Comparison of ENCODE assay signal across 8 mouse cellular contexts in the genomic region with DNA sequence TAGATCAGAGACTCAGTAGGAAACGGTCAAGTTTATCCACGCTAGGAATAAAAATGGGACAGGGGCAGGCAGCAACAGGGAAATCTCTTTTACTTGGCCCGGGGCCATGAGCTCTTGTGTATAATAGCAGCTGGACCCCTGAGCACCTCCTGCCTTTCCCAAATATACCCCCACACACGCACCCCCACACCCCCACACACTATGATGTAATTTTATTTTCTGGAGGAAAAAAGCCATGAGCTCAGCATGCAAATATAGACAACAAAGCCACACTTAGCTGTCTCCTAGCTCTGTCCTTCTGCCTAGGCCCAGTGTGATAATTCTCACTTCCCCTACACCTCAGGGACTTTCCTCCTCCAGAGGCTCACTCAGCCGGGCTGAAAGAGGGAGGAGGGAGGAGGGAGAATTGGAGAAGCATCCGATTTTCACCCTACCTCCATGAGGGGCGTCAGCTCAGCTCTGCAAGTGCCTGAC. TPM values are rescaled to one million over a fixed set of nuclear protein-coding genes. Genes with fewer than 3 reads are reported as not detected.
DNase-seq lines count a peak whose midpoint lies in the region; ATAC-seq and TF ChIP-seq lines count a peak whose summit lies in the region.

No protein-coding gene starts in this region.

- peaks cover 52% of the 10 kb centered on the region for H3K4me1 ChIP-seq in heart, embryonic 10.5 days
- H3K4me1 ChIP-seq in MEL (ENCODE audit: control insufficient read depth in 1 of 2, insufficient read depth in 2 of 2, low read length in 2 of 2), result peaks cover 3 to 14% of the 10 kb centered on the region in 2 experiments
- H3K4me1 ChIP-seq in embryonic facial prominence, embryonic 13.5 days, result peaks cover 52% of the 10 kb centered on the region
- H3K4me1 ChIP-seq in hindbrain, postnatal 0 days (ENCODE audit: insufficient read depth, low read length), result peaks cover 41% of the 10 kb centered on the region
- peaks cover 51% of the 10 kb centered on the region for H3K4me1 ChIP-seq in midbrain, embryonic 12.5 days

- no peaks in the 10 kb centered on the region for H3K79me2 ChIP-seq in MEL (ENCODE audit: control insufficient read depth, insufficient read depth, low read length, poor library complexity)

- H3K9me3 ChIP-seq in heart, embryonic 10.5 days, result no peaks in the 10 kb centered on the region
- H3K9me3 ChIP-seq in MEL (replicated peaks; ENCODE audit: insufficient read depth, low read length), result no peaks in the 10 kb centered on the region
- no peaks in the 10 kb centered on the region for H3K9me3 ChIP-seq in embryonic facial prominence, embryonic 13.5 days
- H3K9me3 ChIP-seq in hindbrain, postnatal 0 days (ENCODE audit: low read length), result no peaks in the 10 kb centered on the region
- no peaks in the 10 kb centered on the region for H3K9me3 ChIP-seq in midbrain, embryonic 12.5 days

- intact Hi-C loops in heart, postnatal 14 days (cut with DNase I), result no loop called here

- TF ChIP-seq RAD21 in MEL (IDR thresholded peaks at IDR 0.05; ENCODE audit: low read depth, low read length), result no peak

- peak overlapping the region; percentile 25; the same call in 1 of the 2 replicates for H3K9ac ChIP-seq in MEL (ENCODE audit: control insufficient read depth, low read depth, low read length, poor library complexity, severe bottlenecking)
- peak overlapping the region; percentile 90 for H3K9ac ChIP-seq in embryonic facial prominence, embryonic 13.5 days
- H3K9ac ChIP-seq in hindbrain, postnatal 0 days (replicated peaks; ENCODE audit: low read length), result peak overlapping the region; percentile 95; the same call in 1 of the 2 replicates
- H3K9ac ChIP-seq in midbrain, embryonic 12.5 days (replicated peaks), result no peak overlapping the region

- peaks cover 8% of the 10 kb centered on the region; the same call in 1 of the 2 replicates for H3K36me3 ChIP-seq in heart, embryonic 10.5 days
- no peaks in the 10 kb centered on the region for H3K36me3 ChIP-seq in MEL (ENCODE audit: control insufficient read depth in 1 of 2, insufficient read depth in 2 of 2, low read length in 2 of 2)
- H3K36me3 ChIP-seq in embryonic facial prominence, embryonic 13.5 days, result peaks cover 5% of the 10 kb centered on the region
- H3K36me3 ChIP-seq in hindbrain, postnatal 0 days (ENCODE audit: insufficient read depth, low read length), result no peaks in the 10 kb centered on the region
- no peaks in the 10 kb centered on the region for H3K36me3 ChIP-seq in midbrain, embryonic 12.5 days

- no peak for ATAC-seq in embryonic facial prominence, embryonic 13.5 days (ENCODE audit: insufficient number of reproducible peaks, insufficient read depth, low FRiP score, low TSS enrichment, low read depth)
- peak; percentile 4 for ATAC-seq in hindbrain, postnatal 0 days
- no peak for ATAC-seq in midbrain, embryonic 12.5 days (ENCODE audit: low FRiP score, low read depth)

- H3K27me3 ChIP-seq in heart, embryonic 10.5 days (ENCODE audit: insufficient read depth, poor library complexity, severe bottlenecking), result no peaks in the 10 kb centered on the region
- no peaks in the 10 kb centered on the region for H3K27me3 ChIP-seq in MEL (ENCODE audit: control insufficient read depth in 1 of 2, insufficient read depth in 2 of 2, low read length in 2 of 2)
- H3K27me3 ChIP-seq in embryonic facial prominence, embryonic 13.5 days, result no peaks in the 10 kb centered on the region
- no peaks in the 10 kb centered on the region for H3K27me3 ChIP-seq in hindbrain, postnatal 0 days (ENCODE audit: insufficient read depth, low read length)
- H3K27me3 ChIP-seq in midbrain, embryonic 12.5 days, result no peaks in the 10 kb centered on the region

- TF ChIP-seq CTCF in MEL (IDR thresholded peaks at IDR 0.05 in 2 of 3, conservative IDR thresholded peaks at IDR 0.05 in 1 of 3; ENCODE audit: control insufficient read depth in 1 of 3, insufficient read depth in 1 of 3, low read depth in 2 of 3, low read length in 3 of 3, poor library complexity in 1 of 3, severe bottlenecking in 1 of 3), result no peak
- TF ChIP-seq CTCF in hindbrain, postnatal 0 days (IDR thresholded peaks at IDR 0.05; ENCODE audit: low read depth), result no peak

- H3K27ac ChIP-seq in heart, embryonic 10.5 days, result peak overlapping the region; percentile 92
- H3K27ac ChIP-seq in MEL (ENCODE audit: control insufficient read depth, low read depth, low read length), result no peak overlapping the region
- H3K27ac ChIP-seq in embryonic facial prominence, embryonic 13.5 days, result peak overlapping the region; percentile 81; the same call in 1 of the 2 replicates
- peak overlapping the region; percentile 98 for H3K27ac ChIP-seq in hindbrain, postnatal 0 days
- peak overlapping the region; percentile 95 for H3K27ac ChIP-seq in midbrain, embryonic 12.5 days (replicated peaks)

- H3K4me3 ChIP-seq in heart, embryonic 10.5 days, result peak overlapping the region; percentile 74
- no peak overlapping the region for H3K4me3 ChIP-seq in MEL (ENCODE audit: control insufficient read depth in 1 of 2, insufficient read depth in 1 of 2, low read depth in 2 of 2, low read length in 2 of 2)
- H3K4me3 ChIP-seq in embryonic facial prominence, embryonic 13.5 days, result peak overlapping the region; percentile 70
- peak overlapping the region; percentile 77 for H3K4me3 ChIP-seq in hindbrain, postnatal 0 days (ENCODE audit: low read length)
- H3K4me3 ChIP-seq in midbrain, embryonic 12.5 days, result peak overlapping the region; percentile 73; the same call in 1 of the 2 replicates

- no peak for DNase-seq in heart, embryonic 10.5 days (ENCODE audit: low spot score)
- DNase-seq in heart, postnatal 14 days, result no peak
- DNase-seq in MEL (ENCODE audit: low read depth, low spot score), result peak; percentile 31
- DNase-seq in hindbrain, postnatal 0 days (ENCODE audit: low spot score), result peak; percentile 57
- no peak for DNase-seq in c-Kit-positive CD71-positive TER-119-positive erythroid progenitor cells, embryonic 14.5 days (ENCODE audit: low spot score)
- DNase-seq in urinary bladder, adult 18-20 months (ENCODE audit: low spot score in 2 of 2), result no peak

- WGBS in heart, embryonic 10.5 days, result 23% methylated on average over 7 of the region's 7 CpGs
- 27% methylated on average over 7 of the region's 7 CpGs for WGBS in embryonic facial prominence, embryonic 13.5 days
- 10% methylated on average over 7 of the region's 7 CpGs for WGBS in hindbrain, postnatal 0 days
- 11% methylated on average over 7 of the region's 7 CpGs for WGBS in midbrain, embryonic 12.5 days

- TF ChIP-seq EP300 in MEL (IDR thresholded peaks at IDR 0.05; ENCODE audit: low read depth in 1 of 2, low read length in 2 of 2), result no peak

- TF ChIP-seq POLR2A in MEL (IDR thresholded peaks at IDR 0.05; ENCODE audit: control insufficient read depth in 1 of 2, insufficient read depth in 1 of 2, low read depth in 1 of 2, low read length in 2 of 2, poor library complexity in 1 of 2), result no peak

- peak overlapping the region; percentile 82 for H3K4me2 ChIP-seq in embryonic facial prominence, embryonic 13.5 days
- peak overlapping the region; percentile 95 for H3K4me2 ChIP-seq in hindbrain, postnatal 0 days (ENCODE audit: low read depth, low read length)
- H3K4me2 ChIP-seq in midbrain, embryonic 12.5 days (replicated peaks), result peak overlapping the region; percentile 95

RNA-seq across cellular contexts. Expression of a gene that starts 0.5 kb away (rescaled TPM):
- 115 and 152 TPM in 2 replicates for polyA plus RNA-seq in heart, embryonic 10.5 days (2016; fragmentation: Nextera tagmentation; extraction: Ambion mirVana)
- 10 to 100 TPM; 71.1 to 77.7 TPM for total RNA-seq in heart, postnatal 14 days (2021)
- total RNA-seq in MEL (2012; rRNA removed), result 2.4 and 3.0 TPM in 2 replicates
- polyA plus RNA-seq in MEL (2012; ENCODE audit: insufficient read depth in 1 of 2, insufficient read length in 2 of 2, low read depth in 1 of 2, low replicate concordance in 2 of 2, missing spikeins in 1 of 2), result 1 to 10 TPM in 1 of 2 experiments, not detected in 1; 7.5 TPM
- 79.3 and 83.7 TPM in 2 replicates for polyA plus RNA-seq in embryonic facial prominence, embryonic 13.5 days (2015; fragmentation: Nextera tagmentation; extraction: Ambion mirVana)
- total RNA-seq in hindbrain, postnatal 0 days (2014; rRNA removed), result 289 and 309 TPM in 2 replicates
- polyA plus RNA-seq in hindbrain, postnatal 0 days (2015; fragmentation: Nextera tagmentation; extraction: Ambion mirVana), result 503 and 511 TPM in 2 replicates
- polyA plus RNA-seq in midbrain, embryonic 12.5 days (2016; fragmentation: Nextera tagmentation; extraction: Ambion mirVana), result 350 and 356 TPM in 2 replicates

RNA-seq across cellular contexts. Expression of a gene that starts 12.5 kb away (rescaled TPM):
- polyA plus RNA-seq in heart, embryonic 10.5 days (2016; fragmentation: Nextera tagmentation; extraction: Ambion mirVana), result 225 and 307 TPM in 2 replicates
- 10 to 100 TPM; 10.1 to 12.9 TPM for total RNA-seq in heart, postnatal 14 days (2021)
- total RNA-seq in MEL (2012; rRNA removed), result not detected in 2 replicates
- polyA plus RNA-seq in MEL (2012; ENCODE audit: insufficient read depth in 1 of 2, insufficient read length in 2 of 2, low read depth in 1 of 2, low replicate concordance in 2 of 2, missing spikeins in 1 of 2), result under 1 TPM in 1 of 2 experiments, not detected in 1; 0.21 TPM
- 2.1 and 4.3 TPM in 2 replicates for polyA plus RNA-seq in embryonic facial prominence, embryonic 13.5 days (2015; fragmentation: Nextera tagmentation; extraction: Ambion mirVana)
- 0.78 and 2.4 TPM in 2 replicates for total RNA-seq in hindbrain, postnatal 0 days (2014; rRNA removed)
- 1.7 and 2.0 TPM in 2 replicates for polyA plus RNA-seq in hindbrain, postnatal 0 days (2015; fragmentation: Nextera tagmentation; extraction: Ambion mirVana)
- polyA plus RNA-seq in midbrain, embryonic 12.5 days (2016; fragmentation: Nextera tagmentation; extraction: Ambion mirVana), result 1.9 and 2.1 TPM in 2 replicates

RNA-seq across cellular contexts. Expression of a gene that starts 51.1 kb away (rescaled TPM):
- 0.09 and 0.12 TPM in 2 replicates for polyA plus RNA-seq in heart, embryonic 10.5 days (2016; fragmentation: Nextera tagmentation; extraction: Ambion mirVana)
- not detected for total RNA-seq in heart, postnatal 14 days (2021)
- not detected in 2 replicates for total RNA-seq in MEL (2012; rRNA removed)
- not detected for polyA plus RNA-seq in MEL (2012; ENCODE audit: insufficient read depth in 1 of 2, insufficient read length in 2 of 2, low read depth in 1 of 2, low replicate concordance in 2 of 2, missing spikeins in 1 of 2)
- polyA plus RNA-seq in embryonic facial prominence, embryonic 13.5 days (2015; fragmentation: Nextera tagmentation; extraction: Ambion mirVana), result not detected in 2 replicates
- 0.10 TPM in 1 of 2 replicates, not detected in the other for total RNA-seq in hindbrain, postnatal 0 days (2014; rRNA removed)
- polyA plus RNA-seq in hindbrain, postnatal 0 days (2015; fragmentation: Nextera tagmentation; extraction: Ambion mirVana), result 0.05 TPM in 1 of 2 replicates, not detected in the other
- polyA plus RNA-seq in midbrain, embryonic 12.5 days (2016; fragmentation: Nextera tagmentation; extraction: Ambion mirVana), result not detected in 2 replicates

RNA-seq across cellular contexts. Expression of a gene that starts 54.3 kb away (rescaled TPM):
- polyA plus RNA-seq in heart, embryonic 10.5 days (2016; fragmentation: Nextera tagmentation; extraction: Ambion mirVana), result 30.1 and 33.2 TPM in 2 replicates
- 10 to 100 TPM; 13.8 to 16.3 TPM for total RNA-seq in heart, postnatal 14 days (2021)
- 65.2 and 88.0 TPM in 2 replicates for total RNA-seq in MEL (2012; rRNA removed)
- polyA plus RNA-seq in MEL (2012; ENCODE audit: insufficient read depth in 1 of 2, insufficient read length in 2 of 2, low read depth in 1 of 2, low replicate concordance in 2 of 2, missing spikeins in 1 of 2), result 10 to 100 TPM in 1 of 2 experiments, not detected in 1; 97.2 TPM
- 46.9 and 49.8 TPM in 2 replicates for polyA plus RNA-seq in embryonic facial prominence, embryonic 13.5 days (2015; fragmentation: Nextera tagmentation; extraction: Ambion mirVana)
- total RNA-seq in hindbrain, postnatal 0 days (2014; rRNA removed), result 136 and 150 TPM in 2 replicates
- 90.2 and 90.8 TPM in 2 replicates for polyA plus RNA-seq in hindbrain, postnatal 0 days (2015; fragmentation: Nextera tagmentation; extraction: Ambion mirVana)
- polyA plus RNA-seq in midbrain, embryonic 12.5 days (2016; fragmentation: Nextera tagmentation; extraction: Ambion mirVana), result 103 and 106 TPM in 2 replicates

RNA-seq across cellular contexts. Expression of a gene that starts 59.3 kb away (rescaled TPM):
- polyA plus RNA-seq in heart, embryonic 10.5 days (2016; fragmentation: Nextera tagmentation; extraction: Ambion mirVana), result 110 and 125 TPM in 2 replicates
- 100 to 1,000 TPM; 117 to 122 TPM for total RNA-seq in heart, postnatal 14 days (2021)
- 31.7 and 32.1 TPM in 2 replicates for total RNA-seq in MEL (2012; rRNA removed)
- polyA plus RNA-seq in MEL (2012; ENCODE audit: insufficient read depth in 1 of 2, insufficient read length in 2 of 2, low read depth in 1 of 2, low replicate concordance in 2 of 2, missing spikeins in 1 of 2), result 10 to 100 TPM; 45.8 to 49.0 TPM
- 150 and 153 TPM in 2 replicates for polyA plus RNA-seq in embryonic facial prominence, embryonic 13.5 days (2015; fragmentation: Nextera tagmentation; extraction: Ambion mirVana)
- total RNA-seq in hindbrain, postnatal 0 days (2014; rRNA removed), result 67.1 and 73.0 TPM in 2 replicates
- 73.1 and 79.1 TPM in 2 replicates for polyA plus RNA-seq in hindbrain, postnatal 0 days (2015; fragmentation: Nextera tagmentation; extraction: Ambion mirVana)
- 130 and 133 TPM in 2 replicates for polyA plus RNA-seq in midbrain, embryonic 12.5 days (2016; fragmentation: Nextera tagmentation; extraction: Ambion mirVana)

Comparison
In these comparisons a context has a peak if more than half of its experiments do, and no peak if none do; other contexts are left out.
1. DNase-seq: peak in MEL (single experiment) and hindbrain, postnatal 0 days (single experiment); none in heart, embryonic 10.5 days (single experiment), heart, postnatal 14 days (0 of 2), c-Kit-positive CD71-positive TER-119-positive erythroid progenitor cells, embryonic 14.5 days (single experiment) and urinary bladder, adult 18-20 months (0 of 2).
2. H3K4me3 ChIP-seq: peak in heart, embryonic 10.5 days (single experiment), embryonic facial prominence, embryonic 13.5 days (single experiment), hindbrain, postnatal 0 days (single experiment) and midbrain, embryonic 12.5 days (single experiment); none in MEL (0 of 2).
3. RNA of a gene that starts 12.5 kb away (polyA plus RNA-seq): 225 to 307 TPM in heart, embryonic 10.5 days; 2.1 to 4.3 TPM in embryonic facial prominence, embryonic 13.5 days, 1.9 to 2.1 TPM in midbrain, embryonic 12.5 days, 1.7 to 2.0 TPM in hindbrain, postnatal 0 days and 0.21 TPM in MEL; every median in the first group is over 10 times any median in the second.
4. Peak in every context shown above with its lines, with median percentiles within 50 percentile points of each other: H3K4me2 ChIP-seq.